Mouse (Mus musculus) kidney, embryonic 15.5 days (tissue): ENCODE measurements at regions not wholly inside any gene's neighbourhood (a gene's known extent, or its start where the extent isn't known, plus 50 kb on each side); places are given as distances from the start of the nearest gene placed in this dataset.
A peak's percentile ranks its signal among the peaks of the same experiment; 100 is the strongest.

Experiments used
- ATAC-seq: fragments of 200-750 bp; cut with Nextera tagmentation; replicated peaks from 2 replicates; pipeline ENCODE4 v1.8.0; 2017; ENCODE audit warnings: moderate TSS enrichment; ENCODE audit not compliant: low FRiP score
- H3K27ac ChIP-seq: fragments of 300-500 bp; sonication (generic); 2 replicates; pipeline ENCODE4 v1.5.1; 2015; ENCODE audit warnings: mild to moderate bottlenecking, inconsistent platforms
- H3K27me3 ChIP-seq: fragments of 300-500 bp; sonication (generic); 2 replicates; pipeline ENCODE4 v1.6.1; 2015; ENCODE audit warnings: inconsistent platforms
- H3K36me3 ChIP-seq: fragments of 300-500 bp; sonication (generic); 2 replicates; pipeline ENCODE4 v1.6.1; 2015; ENCODE audit warnings: inconsistent platforms
- H3K4me1 ChIP-seq: fragments of 300-500 bp; sonication (generic); 2 replicates; pipeline ENCODE4 v1.6.1; 2015; ENCODE audit warnings: inconsistent platforms
- H3K4me2 ChIP-seq: fragments of 300-500 bp; sonication (generic); 2 replicates; pipeline ENCODE4 v1.6.1; 2015; ENCODE audit warnings: moderate library complexity, mild to moderate bottlenecking, inconsistent platforms
- H3K4me3 ChIP-seq: fragments of 300-500 bp; sonication (generic); replicated peaks from 2 replicates; pipeline ENCODE4 v1.5.1; 2015; ENCODE audit warnings: mild to moderate bottlenecking, inconsistent platforms
- H3K9ac ChIP-seq: fragments of 300-500 bp; sonication (generic); 2 replicates; pipeline ENCODE4 v1.6.1; 2015; ENCODE audit warnings: mild to moderate bottlenecking, inconsistent platforms
- H3K9me3 ChIP-seq: fragments of 300-500 bp; sonication (generic); replicated peaks from 2 replicates; pipeline ENCODE4 v1.6.1; 2016; ENCODE audit warnings: inconsistent platforms
- WGBS: fragments of 180-500 bp; shearing (Covaris S2); methylation state at CpG from one replicate; pipeline ENCODE4 v1.1.7; 2015; ENCODE audit warnings: mixed read lengths; 5-methylcytosine and 5-hydroxymethylcytosine counted together

DNA sequence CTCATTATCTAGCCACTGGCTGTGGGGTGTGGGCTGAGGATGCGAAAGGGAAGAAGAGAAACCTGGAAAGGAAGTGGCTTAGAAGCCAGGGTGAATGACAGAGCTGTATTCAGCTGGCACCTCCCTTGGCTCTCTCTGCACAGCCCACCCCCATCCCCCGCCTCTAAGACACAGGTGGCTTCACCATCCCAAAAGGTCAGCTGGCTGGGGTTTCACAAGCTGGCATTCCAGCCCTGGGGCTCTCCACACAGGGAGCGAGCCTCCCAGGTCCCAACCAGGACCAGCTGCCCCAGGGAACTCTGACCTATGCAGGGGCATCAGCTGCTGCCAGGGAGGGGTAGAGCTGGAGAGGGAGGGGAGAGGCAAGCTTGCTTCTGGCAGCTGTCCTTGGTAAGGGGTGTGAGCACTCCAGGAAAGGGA, 71.9 kb upstream of the Mef2a start:
- H3K4me2 ChIP-seq: no peak overlapping the region
- H3K4me1 ChIP-seq: peaks cover 40% of the 10 kb centered on the region
- no peaks in the 10 kb centered on the region for H3K36me3 ChIP-seq
- H3K27ac ChIP-seq: no peak overlapping the region
- no peaks in the 10 kb centered on the region for H3K27me3 ChIP-seq
- ATAC-seq: peak; percentile 63
- 56% methylated on average over 3 of the region's 3 CpGs for WGBS
- no peak overlapping the region for H3K4me3 ChIP-seq
- no peaks in the 10 kb centered on the region for H3K9me3 ChIP-seq
- no peak overlapping the region for H3K9ac ChIP-seq

DNA sequence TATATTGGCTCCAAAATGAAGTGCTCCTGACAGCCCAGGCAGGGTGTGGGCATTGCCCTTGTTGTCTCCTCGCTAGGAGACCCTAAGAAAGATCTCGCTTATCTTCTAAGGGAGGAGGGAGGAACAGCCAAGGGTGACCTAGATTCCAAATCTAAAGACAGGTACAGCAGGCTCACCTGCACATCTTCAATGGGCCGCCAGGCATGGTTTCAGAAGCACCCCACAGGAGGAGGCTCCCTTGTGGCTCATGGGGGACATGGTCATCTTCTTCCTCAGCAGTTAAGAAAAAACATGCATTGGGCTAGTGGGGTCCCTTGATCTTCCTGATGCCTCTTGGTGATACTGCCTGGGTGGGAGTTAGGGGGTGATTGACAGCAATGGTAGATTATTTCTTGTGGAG, 71.0 kb upstream of the Mef2a start:
- WGBS: 46% methylated on average over 3 of the region's 3 CpGs

DNA sequence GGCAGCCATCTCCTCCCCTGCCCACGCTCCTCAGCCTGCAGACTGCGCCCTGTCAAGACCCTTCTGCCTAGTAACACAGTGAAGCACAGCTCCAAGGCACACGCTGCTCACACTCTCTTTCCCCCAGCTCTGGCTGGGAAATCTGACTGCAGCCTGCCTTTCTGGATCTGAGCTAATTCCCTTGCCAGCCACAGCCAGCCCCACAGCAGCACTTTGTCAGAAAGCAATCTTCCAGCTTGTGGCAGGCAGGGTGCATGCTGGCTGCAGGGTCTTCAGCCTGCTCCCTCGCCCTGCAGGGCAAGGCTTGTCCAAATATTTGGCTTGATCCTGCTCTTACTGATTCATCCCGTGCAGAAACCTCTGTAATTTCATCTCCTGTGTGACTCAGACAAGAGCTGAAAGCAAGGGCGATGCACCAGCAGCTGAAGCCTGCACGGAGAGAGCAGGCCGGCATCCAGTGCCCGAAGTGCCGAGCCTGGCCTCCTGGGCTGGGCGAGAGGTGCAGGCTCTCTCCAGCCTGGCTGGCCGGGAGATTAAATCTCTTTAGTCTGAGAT, 70.4 kb upstream of the Mef2a start:
- Histone ChIP-seq H3K9me3 (no peaks in the 10 kb centered on the region), H3K27ac (peak overlapping the region; percentile 54), H3K4me3 (no peak overlapping the region), H3K4me1 (peaks cover 40% of the 10 kb centered on the region), H3K36me3 (no peaks in the 10 kb centered on the region), H3K27me3 (no peaks in the 10 kb centered on the region), H3K4me2 (peak overlapping the region; percentile 41), H3K9ac (no peak overlapping the region)
- ATAC-seq: peak; percentile 63
- 18% methylated on average over 12 of the region's 12 CpGs for whole genome bisulfite sequencing

More for the DNA sequence above, 71.0 kb upstream of the Mef2a start:
- no peak for ATAC-seq
- Histone ChIP-seq H3K4me3 (no peak overlapping the region), H3K27ac (peak overlapping the region; percentile 54; the same call in 1 of the 2 replicates), H3K9me3 (no peaks in the 10 kb centered on the region), H3K4me2 (peak overlapping the region; percentile 41; the same call in 1 of the 2 replicates), H3K4me1 (peaks cover 40% of the 10 kb centered on the region), H3K9ac (no peak overlapping the region), H3K36me3 (no peaks in the 10 kb centered on the region), H3K27me3 (no peaks in the 10 kb centered on the region)

DNA sequence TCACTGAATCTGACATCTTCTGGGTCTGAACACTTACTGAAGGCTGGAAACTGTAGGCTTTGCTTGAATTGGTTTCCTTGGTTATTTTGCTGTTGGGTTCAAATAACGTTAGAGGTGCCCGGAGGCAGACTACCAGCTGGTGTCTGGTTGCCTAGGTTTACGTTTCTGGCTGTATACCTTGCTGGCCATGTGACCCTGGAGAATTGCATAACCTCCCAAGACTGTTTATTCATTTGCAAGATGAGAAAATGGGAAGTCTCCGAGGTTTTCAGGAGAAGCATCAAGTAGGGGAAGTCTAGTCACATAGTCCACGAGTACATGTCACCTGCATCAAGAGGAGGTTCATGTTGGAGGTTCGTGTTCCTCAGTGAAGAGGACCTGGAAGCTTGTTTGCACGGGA, 69.6 kb upstream of the Mef2a start:
- H3K36me3 ChIP-seq: no peaks in the 10 kb centered on the region
- no peak for ATAC-seq
- H3K27ac ChIP-seq: no peak overlapping the region
- H3K27me3 ChIP-seq: no peaks in the 10 kb centered on the region
- peaks cover 45% of the 10 kb centered on the region for H3K4me1 ChIP-seq
- H3K4me3 ChIP-seq: no peak overlapping the region
- no peak overlapping the region for H3K9ac ChIP-seq
- H3K4me2 ChIP-seq: no peak overlapping the region
- no peaks in the 10 kb centered on the region for H3K9me3 ChIP-seq
- WGBS: 52% methylated on average over 7 of the region's 7 CpGs

DNA sequence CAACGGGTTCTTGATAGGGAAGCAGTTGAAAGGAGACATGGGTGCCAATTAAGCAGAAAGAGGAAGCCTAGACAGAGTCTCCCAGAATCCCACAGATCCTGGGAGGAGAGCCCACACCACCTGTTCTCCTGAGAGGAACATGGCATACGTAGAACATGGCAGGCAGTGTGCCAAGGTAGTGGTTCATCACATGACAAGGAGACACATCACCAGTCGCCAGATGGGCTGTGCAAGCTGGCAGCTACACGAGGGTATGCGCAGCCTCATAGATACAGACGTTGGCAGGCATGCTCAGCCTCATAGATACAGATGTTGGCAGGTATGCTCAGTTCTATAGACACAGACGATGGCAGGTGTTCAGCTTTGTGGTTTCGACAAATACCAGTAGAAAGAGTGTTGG, 68.1 kb upstream of the Mef2a start:
- no peak overlapping the region for H3K9ac ChIP-seq
- no peaks in the 10 kb centered on the region for H3K27me3 ChIP-seq
- no peaks in the 10 kb centered on the region for H3K9me3 ChIP-seq
- H3K4me3 ChIP-seq: no peak overlapping the region
- no peak for ATAC-seq
- H3K4me2 ChIP-seq: no peak overlapping the region
- 93% methylated on average over 8 of the region's 8 CpGs for WGBS
- H3K4me1 ChIP-seq: peaks cover 49% of the 10 kb centered on the region
- H3K27ac ChIP-seq: no peak overlapping the region
- no peaks in the 10 kb centered on the region for H3K36me3 ChIP-seq

DNA sequence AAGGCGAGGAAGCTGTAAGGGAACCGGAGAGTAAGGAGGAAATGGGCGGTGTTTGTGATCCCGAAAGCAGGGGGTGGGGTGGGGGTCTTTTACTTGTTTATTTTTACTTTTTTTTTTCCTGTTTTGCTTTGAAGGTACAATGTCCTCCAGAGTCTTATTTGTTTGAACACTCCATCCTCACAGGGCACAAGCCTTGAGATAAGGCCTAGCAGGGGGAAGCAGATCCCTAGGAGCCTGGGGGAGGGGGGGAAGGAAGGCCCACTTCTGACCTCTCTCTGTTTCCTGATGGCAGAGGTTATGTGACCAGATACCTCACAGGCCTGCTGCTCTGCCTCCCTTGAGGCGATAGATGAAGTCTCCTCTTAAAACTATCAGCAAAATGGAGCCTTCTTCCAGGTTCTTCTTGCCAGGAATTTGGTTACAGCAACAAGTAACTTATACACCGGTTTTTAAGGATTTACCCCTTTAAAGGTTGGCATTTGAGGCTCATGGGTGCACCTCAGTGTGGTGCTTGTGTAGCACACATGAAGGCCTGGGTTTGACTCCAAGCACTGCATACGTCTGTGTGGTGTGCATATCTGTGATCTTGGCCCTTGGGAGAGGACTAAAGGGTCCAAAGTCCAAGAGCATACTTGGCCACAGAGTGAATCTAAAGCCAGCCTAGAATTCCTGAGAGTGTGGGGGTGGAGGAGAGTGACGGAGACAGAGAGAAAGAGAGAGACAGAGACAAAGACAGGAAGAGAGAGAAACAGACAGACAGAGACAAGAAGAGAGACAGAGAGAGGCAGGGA, 64.8 kb upstream of the Mef2a start:
- H3K27ac ChIP-seq: no peak overlapping the region
- WGBS: 60% methylated on average over 8 of the region's 8 CpGs
- no peaks in the 10 kb centered on the region for H3K9me3 ChIP-seq
- H3K9ac ChIP-seq: no peak overlapping the region
- ATAC-seq: no peak
- H3K36me3 ChIP-seq: no peaks in the 10 kb centered on the region
- no peaks in the 10 kb centered on the region for H3K27me3 ChIP-seq
- H3K4me1 ChIP-seq: peaks cover 20% of the 10 kb centered on the region
- H3K4me2 ChIP-seq: no peak overlapping the region
- H3K4me3 ChIP-seq: no peak overlapping the region

DNA sequence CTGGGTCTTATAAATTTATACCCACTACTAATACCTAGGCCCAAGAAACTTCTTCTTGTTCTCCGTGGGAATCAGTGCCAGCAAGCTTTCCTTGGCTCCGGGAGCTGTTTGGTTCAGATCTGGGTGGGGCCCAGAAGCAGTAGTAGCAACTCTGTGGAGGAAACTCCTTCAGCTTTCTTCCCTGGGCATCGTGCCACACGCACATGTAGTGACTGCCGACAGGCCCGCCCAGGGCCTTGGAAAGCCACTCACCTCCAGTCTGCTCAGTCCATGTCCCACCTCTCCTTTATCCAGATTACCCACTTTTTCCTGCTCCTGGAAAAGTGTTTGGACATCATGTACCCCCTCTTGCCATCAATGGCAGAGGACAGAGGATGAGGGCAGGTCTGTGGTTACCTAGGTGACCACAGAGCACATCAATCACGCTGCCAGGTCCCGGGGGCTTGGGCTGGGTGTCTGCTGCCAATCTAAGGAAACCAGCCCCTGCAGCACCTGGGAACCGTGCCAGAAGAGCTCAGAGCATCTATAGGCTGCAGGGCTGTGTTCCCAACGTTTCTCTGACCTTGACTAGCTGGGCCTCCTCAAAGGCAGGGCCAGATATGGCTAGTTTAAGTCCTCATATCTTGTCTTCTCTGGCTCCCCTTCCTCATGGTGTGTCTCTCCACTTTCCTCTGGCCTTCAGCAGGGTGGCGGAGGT, 63.1 kb upstream of the Mef2a start:
- Histone ChIP-seq H3K27me3 (no peaks in the 10 kb centered on the region), H3K4me1 (peaks cover 17% of the 10 kb centered on the region), H3K27ac (no peak overlapping the region), H3K4me2 (no peak overlapping the region), H3K4me3 (no peak overlapping the region), H3K36me3 (no peaks in the 10 kb centered on the region), H3K9me3 (no peaks in the 10 kb centered on the region), H3K9ac (no peak overlapping the region)
- no peak for ATAC-seq
- WGBS: 64% methylated on average over 11 of the region's 11 CpGs

DNA sequence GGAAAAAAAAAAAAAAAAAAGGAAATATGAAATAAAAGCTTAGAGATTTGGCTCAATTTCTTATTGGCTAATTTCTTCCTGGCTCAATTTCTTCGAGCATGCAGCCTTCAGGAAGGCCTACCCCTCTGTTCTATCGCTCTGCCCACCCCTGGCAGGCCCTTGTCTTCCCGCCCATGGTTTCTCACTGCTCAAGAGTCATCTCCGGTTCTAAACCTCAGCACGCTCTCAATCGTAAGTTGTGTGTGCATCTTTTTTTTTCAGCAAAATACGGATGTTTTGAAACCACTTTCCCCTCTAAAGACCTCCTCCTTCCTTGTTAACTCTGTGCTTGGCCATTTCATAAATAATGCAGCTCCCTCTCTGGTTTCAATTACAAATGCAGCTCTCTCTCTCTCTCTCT, 58.3 kb upstream of the Mef2a start:
- Histone ChIP-seq H3K4me3 (no peak overlapping the region), H3K27ac (no peak overlapping the region), H3K4me1 (peaks cover 2% of the 10 kb centered on the region; the same call in 1 of the 2 replicates), H3K27me3 (no peaks in the 10 kb centered on the region), H3K4me2 (no peak overlapping the region), H3K9ac (no peak overlapping the region), H3K9me3 (no peaks in the 10 kb centered on the region), H3K36me3 (no peaks in the 10 kb centered on the region)
- 82% methylated on average over 7 of the region's 7 CpGs for WGBS
- no peak for ATAC-seq

DNA sequence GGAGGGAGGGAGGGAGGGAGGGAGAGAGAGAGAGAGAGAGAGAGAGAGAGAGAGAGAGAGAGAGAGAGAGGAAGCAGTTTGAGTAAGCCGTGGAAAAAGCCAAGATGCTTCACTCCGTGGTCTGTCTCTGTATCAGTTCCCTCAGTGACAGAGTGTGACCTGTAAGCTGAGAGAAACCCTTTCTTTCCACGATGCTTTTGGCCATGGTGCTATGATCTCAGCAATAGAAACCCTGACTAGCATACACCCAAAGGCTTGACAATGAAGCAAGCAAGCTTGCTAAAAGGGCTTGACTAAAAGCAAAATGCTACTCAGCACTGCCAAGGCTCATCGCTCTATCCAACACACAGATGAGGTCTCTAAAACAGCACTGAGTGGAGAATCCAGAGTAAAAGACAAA, 57.4 kb upstream of the Mef2a start:
- WGBS: 85% methylated on average over 4 of the region's 4 CpGs
- no peak for ATAC-seq

DNA sequence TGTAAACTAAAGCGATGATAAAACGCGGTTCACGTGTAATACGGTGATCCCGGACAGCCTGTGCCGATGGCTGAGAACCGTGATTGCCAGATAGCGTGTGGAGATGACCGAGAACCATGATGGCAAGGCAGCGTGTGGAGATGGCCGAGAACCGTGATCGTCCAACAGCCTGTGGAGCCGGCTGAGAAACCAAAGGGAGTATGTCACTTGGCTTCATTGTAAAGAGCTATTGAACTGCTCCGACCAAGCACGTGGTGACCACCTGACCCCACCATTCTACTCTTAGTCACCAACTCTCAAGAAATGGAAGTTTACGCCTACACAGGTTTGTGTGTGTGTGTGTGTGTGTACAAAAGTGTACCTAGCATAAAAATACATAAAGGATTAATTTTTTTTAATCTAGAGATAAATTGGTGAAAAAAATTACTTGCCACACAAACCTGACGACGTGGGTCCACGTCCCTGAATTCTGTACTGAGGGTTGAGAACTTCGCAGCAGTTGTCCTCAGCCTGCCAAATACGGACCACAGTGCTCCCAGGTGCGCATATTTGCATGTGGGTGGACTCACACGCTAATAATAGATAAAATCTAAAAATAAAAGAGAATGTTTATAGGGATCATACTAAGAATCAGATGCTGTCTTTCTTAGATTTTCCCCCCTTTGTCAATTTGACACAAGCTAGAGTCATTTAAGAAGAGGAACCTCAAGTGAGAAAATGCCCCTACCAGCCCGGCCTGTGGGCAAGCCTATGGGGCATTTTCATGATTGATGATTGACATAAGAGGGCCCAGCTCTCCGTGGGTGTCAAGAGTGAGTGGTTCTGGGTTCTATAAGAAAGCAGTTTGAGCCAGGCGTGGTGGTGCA, 56.6 kb upstream of the Mef2a start:
- no peaks in the 10 kb centered on the region for H3K36me3 ChIP-seq
- ATAC-seq: no peak
- H3K27me3 ChIP-seq: no peaks in the 10 kb centered on the region
- WGBS: 93% methylated on average over 28 of the region's 28 CpGs
- H3K9ac ChIP-seq: no peak overlapping the region
- H3K4me1 ChIP-seq: peaks cover 4% of the 10 kb centered on the region; the same call in 1 of the 2 replicates
- H3K9me3 ChIP-seq: no peaks in the 10 kb centered on the region
- H3K4me3 ChIP-seq: no peak overlapping the region
- H3K27ac ChIP-seq: no peak overlapping the region
- H3K4me2 ChIP-seq: no peak overlapping the region

More for the DNA sequence above, 57.4 kb upstream of the Mef2a start:
- no peak overlapping the region for H3K4me2 ChIP-seq
- H3K9me3 ChIP-seq: no peaks in the 10 kb centered on the region
- no peaks in the 10 kb centered on the region for H3K27me3 ChIP-seq
- H3K4me3 ChIP-seq: no peak overlapping the region
- H3K9ac ChIP-seq: no peak overlapping the region
- H3K36me3 ChIP-seq: no peaks in the 10 kb centered on the region
- no peak overlapping the region for H3K27ac ChIP-seq
- H3K4me1 ChIP-seq: peaks cover 4% of the 10 kb centered on the region; the same call in 1 of the 2 replicates

DNA sequence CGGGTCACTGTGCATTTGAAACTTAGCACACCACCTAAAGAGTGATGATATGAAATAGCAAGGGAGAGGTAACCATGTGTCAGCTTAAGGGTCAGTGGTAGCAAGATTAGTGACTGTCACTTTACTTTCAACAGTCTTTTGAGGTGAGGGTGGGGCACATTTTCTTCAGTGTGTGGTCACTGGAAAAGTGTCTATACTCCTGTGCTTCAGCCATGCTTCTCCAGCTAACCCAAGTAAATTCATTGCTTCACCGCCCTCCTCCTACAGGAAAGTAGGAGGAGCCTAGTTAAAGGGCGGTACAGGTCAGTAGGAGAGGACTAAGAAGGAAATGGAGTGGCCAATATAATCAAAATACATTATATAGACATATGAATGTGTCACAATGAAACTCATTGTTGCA, 55.7 kb upstream of the Mef2a start:
- ATAC-seq: no peak
- 85% methylated on average over 3 of the region's 3 CpGs for WGBS
- Histone ChIP-seq H3K4me1 (peaks cover 4% of the 10 kb centered on the region; the same call in 1 of the 2 replicates), H3K9ac (no peak overlapping the region), H3K36me3 (no peaks in the 10 kb centered on the region), H3K4me3 (no peak overlapping the region), H3K4me2 (no peak overlapping the region), H3K27me3 (no peaks in the 10 kb centered on the region), H3K9me3 (no peaks in the 10 kb centered on the region), H3K27ac (no peak overlapping the region)
